Mouse (Mus musculus) G1E (cell line): Measurements from ENCODE around the gene Zfp423.

Source experiments
- CTCF ChIP-seq: IDR thresholded peaks from 2 replicates; pipeline ENCODE4 v1.5.1; 2012; ENCODE audit warnings: low read depth, low read length, inconsistent platforms, mixed read lengths
- GATA1 ChIP-seq: IDR thresholded peaks from 2 replicates; pipeline ENCODE4 v1.6.1; 2012; ENCODE audit warnings: borderline replicate concordance, low read length, inconsistent platforms, mixed read lengths
- POLR2AphosphoS5 ChIP-seq: IDR thresholded peaks from 2 replicates; pipeline ENCODE4 v1.6.1; 2012; ENCODE audit warnings: low read depth, low read length, inconsistent platforms; ENCODE audit not compliant: insufficient replicate concordance

- no peak for TF ChIP-seq CTCF
- no peak for TF ChIP-seq GATA1
- no peak for TF ChIP-seq POLR2AphosphoS5
Observed at GRCm38 (mm10) chr8:87680034-87680433, 279.4 kb downstream of the Zfp423 start.
